ENCODE assay signal across 8 mouse cellular contexts in the genomic region with DNA sequence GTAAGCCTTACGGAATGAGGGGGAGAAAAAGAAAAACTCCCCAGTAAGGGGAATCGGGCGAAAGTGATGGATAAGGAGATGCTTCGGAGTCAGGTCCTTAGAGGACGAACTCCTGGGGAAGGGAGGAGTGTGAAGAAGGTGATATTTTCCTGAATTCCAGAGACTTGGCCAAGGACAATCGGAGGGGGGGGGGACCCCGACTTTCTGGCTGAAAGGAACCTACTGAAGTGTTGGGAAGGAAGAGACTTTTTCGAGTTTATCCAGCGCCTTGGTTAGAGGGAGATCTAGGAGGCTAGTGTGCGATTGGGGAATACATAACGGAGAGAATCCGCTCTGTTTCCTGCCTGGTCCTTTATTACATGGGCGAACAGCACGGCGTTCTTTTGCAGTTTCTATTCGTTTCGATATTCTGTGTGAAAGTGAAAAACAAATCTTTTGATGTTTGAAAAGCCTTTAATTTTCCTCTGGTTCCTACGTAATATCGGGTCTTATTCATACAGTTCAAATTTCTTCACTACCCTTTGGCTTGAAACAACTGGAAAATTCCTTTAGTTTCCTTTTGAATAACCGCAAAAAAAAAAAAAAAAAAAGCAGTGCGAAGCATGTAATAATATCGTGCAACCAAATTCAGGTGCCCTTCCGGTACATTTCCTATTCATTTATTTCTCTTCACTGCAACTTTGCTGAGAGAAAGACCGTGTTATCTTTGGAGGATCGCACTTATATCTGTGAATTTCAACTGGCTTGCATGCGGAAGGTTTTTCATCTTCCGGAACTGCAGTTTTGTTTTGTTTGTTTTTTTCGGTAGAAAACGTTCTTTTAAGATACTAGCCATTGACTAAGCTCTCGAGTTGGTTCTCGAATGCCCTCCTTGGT. TPM values are rescaled to one million over a fixed set of nuclear protein-coding genes. Genes with fewer than 3 reads are reported as not detected.
DNase-seq lines count a peak whose midpoint lies in the region; ATAC-seq and TF ChIP-seq lines count a peak whose summit lies in the region.

No protein-coding gene starts in this region.

- H3K9ac ChIP-seq in kidney, postnatal 0 days (ENCODE audit: low read depth, low read length): peak overlapping the region; percentile 76
- H3K9ac ChIP-seq in neural tube, embryonic 12.5 days: peak overlapping the region; percentile 78

- no peak for ATAC-seq in kidney, postnatal 0 days (replicated peaks; ENCODE audit: low FRiP score, low read depth)
- no peak for ATAC-seq in neural tube, embryonic 12.5 days (ENCODE audit: low FRiP score, low read depth)

- H3K4me1 ChIP-seq in forebrain, embryonic 10.5 days: peaks cover 16% of the 10 kb centered on the region; the same call in 1 of the 2 replicates
- no peaks in the 10 kb centered on the region for H3K4me1 ChIP-seq in kidney, postnatal 0 days (replicated peaks; ENCODE audit: insufficient read depth, low read length)
- no peaks in the 10 kb centered on the region; the same call in 1 of the 2 replicates for H3K4me1 ChIP-seq in neural tube, embryonic 12.5 days

- no peaks in the 10 kb centered on the region for H3K27me3 ChIP-seq in forebrain, embryonic 10.5 days (ENCODE audit: poor library complexity, severe bottlenecking)
- H3K27me3 ChIP-seq in kidney, postnatal 0 days (ENCODE audit: insufficient read depth, low read length): no peaks in the 10 kb centered on the region
- H3K27me3 ChIP-seq in neural tube, embryonic 12.5 days (replicated peaks): no peaks in the 10 kb centered on the region

- 16% methylated on average over 31 of the region's 31 CpGs for WGBS in forebrain, embryonic 10.5 days
- WGBS in kidney, postnatal 0 days: 28% methylated on average over 31 of the region's 31 CpGs
- WGBS in neural tube, embryonic 12.5 days: 16% methylated on average over 31 of the region's 31 CpGs

- H3K4me3 ChIP-seq in left cerebral cortex, adult 2 months: peak overlapping the region; percentile 71
- peak overlapping the region; percentile 70 for H3K4me3 ChIP-seq in forebrain, embryonic 10.5 days
- H3K4me3 ChIP-seq in kidney, postnatal 0 days (replicated peaks; ENCODE audit: low read depth, low read length): peak overlapping the region; percentile 63
- peak overlapping the region; percentile 62 for H3K4me3 ChIP-seq in neural tube, embryonic 12.5 days

- no peak for DNase-seq in left cerebral cortex, adult 2 months (ENCODE audit: extremely low spot score in 1 of 2, low spot score in 2 of 2)
- no peak for DNase-seq in left cerebral cortex, adult 9 months (ENCODE audit: low spot score in 2 of 2)
- peak; percentile 23 for DNase-seq in NIH3T3 (ENCODE audit: low read depth)
- no peak for DNase-seq in forebrain, embryonic 10.5 days (ENCODE audit: extremely low spot score, low spot score)
- DNase-seq in kidney, postnatal 0 days (ENCODE audit: low spot score): peak; percentile 43
- no peak for DNase-seq in gastrocnemius, adult 8-10 months (ENCODE audit: low spot score in 2 of 2)
- DNase-seq in frontal cortex, postnatal 25 days (ENCODE audit: low spot score in 2 of 2): no peak

- H3K9me3 ChIP-seq in forebrain, embryonic 10.5 days: no peaks in the 10 kb centered on the region
- no peaks in the 10 kb centered on the region for H3K9me3 ChIP-seq in kidney, postnatal 0 days (replicated peaks; ENCODE audit: low read length)
- no peaks in the 10 kb centered on the region for H3K9me3 ChIP-seq in neural tube, embryonic 12.5 days

- intact Hi-C loops in left cerebral cortex, adult 2 months (cut with DNase I): no loop called here

- peaks cover 4% of the 10 kb centered on the region; the same call in 1 of the 2 replicates for H3K36me3 ChIP-seq in forebrain, embryonic 10.5 days (replicated peaks)
- H3K36me3 ChIP-seq in kidney, postnatal 0 days (ENCODE audit: insufficient read depth, low read length): no peaks in the 10 kb centered on the region
- H3K36me3 ChIP-seq in neural tube, embryonic 12.5 days: no peaks in the 10 kb centered on the region

- TF ChIP-seq CTCF in left cerebral cortex, adult 2 months (IDR thresholded peaks at IDR 0.05): no peak
- no peak for TF ChIP-seq CTCF in kidney, postnatal 0 days (IDR thresholded peaks at IDR 0.05; ENCODE audit: low read depth)

- peak overlapping the region; percentile 87 for H3K27ac ChIP-seq in left cerebral cortex, adult 2 months
- H3K27ac ChIP-seq in forebrain, embryonic 10.5 days: peak overlapping the region; percentile 96
- 0 out of 2 replicates have a peak overlapping the region, but pooled peaks have one; percentile 78 for H3K27ac ChIP-seq in kidney, postnatal 0 days
- 0 out of 2 replicates have a peak overlapping the region, but pooled peaks have one; percentile 87 for H3K27ac ChIP-seq in neural tube, embryonic 12.5 days

- peak overlapping the region; percentile 57 for H3K4me2 ChIP-seq in kidney, postnatal 0 days (ENCODE audit: low read length)
- H3K4me2 ChIP-seq in neural tube, embryonic 12.5 days (replicated peaks): peak overlapping the region; percentile 55

RNA-seq across cellular contexts. Expression of a gene that starts 1.0 kb away (rescaled TPM):
- 10 to 100 TPM; 17.0 to 17.2 TPM for total RNA-seq in left cerebral cortex, adult 2 months (2021)
- polyA plus RNA-seq in forebrain, embryonic 10.5 days (2016; fragmentation: Nextera tagmentation; extraction: Ambion mirVana): 104 and 108 TPM in 2 replicates
- 23.4 and 25.0 TPM in 2 replicates for polyA plus RNA-seq in kidney, postnatal 0 days (2015; fragmentation: Nextera tagmentation; extraction: Ambion mirVana)
- 90.3 and 95.4 TPM in 2 replicates for polyA plus RNA-seq in neural tube, embryonic 12.5 days (2016; fragmentation: Nextera tagmentation; extraction: Ambion mirVana)
- total RNA-seq in gastrocnemius, adult 8-10 months (2022): 1 to 10 TPM; 3.2 to 4.2 (median 3.7) TPM

Comparison
In these comparisons a context has a peak if more than half of its experiments do, and no peak if none do; other contexts are left out.
1. DNase-seq: peak in NIH3T3 (single experiment) and kidney, postnatal 0 days (single experiment); none in left cerebral cortex, adult 2 months (0 of 2), left cerebral cortex, adult 9 months (0 of 2), forebrain, embryonic 10.5 days (single experiment), gastrocnemius, adult 8-10 months (0 of 2) and frontal cortex, postnatal 25 days (0 of 2).
2. Peak in every context shown above with its lines, with median percentiles within 50 percentile points of each other: H3K27ac ChIP-seq and H3K4me3 ChIP-seq.